Mouse (Mus musculus) midbrain, embryonic 11.5 days (tissue): ENCODE measurements around the gene Sipa1l3. TPM values are rescaled to one million over a fixed set of nuclear protein-coding genes. Genes with fewer than 3 reads are reported as not detected.
A peak's percentile ranks its signal among the peaks of the same experiment; 100 is the strongest.

Experiments
- ATAC-seq: fragments of 200-750 bp; cut with Nextera tagmentation; 2 replicates; pipeline ENCODE4 v1.8.0; 2017; ENCODE audit warnings: moderate TSS enrichment, moderate library complexity; ENCODE audit not compliant: low FRiP score
- DNase-seq: peaks from one replicate; pipeline ENCODE4 v3.0.0; 2015; ENCODE audit warnings: low spot score; ENCODE audit errors: missing footprints
- H3K27ac ChIP-seq: fragments of 300-500 bp; sonication (generic); 2 replicates; pipeline ENCODE4 v1.5.1; 2014; ENCODE audit warnings: low read depth, low read length
- H3K27me3 ChIP-seq: fragments of 300-500 bp; sonication (generic); 2 replicates; pipeline ENCODE4 v1.6.1; 2014; ENCODE audit warnings: mild to moderate bottlenecking, low read length, moderate library complexity, mixed read lengths; ENCODE audit not compliant: control insufficient read depth, insufficient read depth
- H3K36me3 ChIP-seq: fragments of 300-500 bp; sonication (generic); 2 replicates; pipeline ENCODE4 v1.6.1; 2014; ENCODE audit warnings: mild to moderate bottlenecking, low read length, moderate library complexity, mixed read lengths; ENCODE audit not compliant: control insufficient read depth, insufficient read depth
- H3K4me1 ChIP-seq: fragments of 300-500 bp; sonication (generic); 2 replicates; pipeline ENCODE4 v1.6.1; 2014; ENCODE audit warnings: low read length; ENCODE audit not compliant: control insufficient read depth, insufficient read depth
- H3K4me2 ChIP-seq: fragments of 300-500 bp; sonication (generic); 2 replicates; pipeline ENCODE4 v1.6.1; 2014; ENCODE audit warnings: mild to moderate bottlenecking, moderate library complexity
- H3K4me3 ChIP-seq: fragments of 300-500 bp; sonication (generic); 2 replicates; pipeline ENCODE4 v1.5.1; 2014; ENCODE audit warnings: low read depth, low read length
- H3K9ac ChIP-seq: fragments of 300-500 bp; sonication (generic); 2 replicates; pipeline ENCODE4 v1.6.1; 2014; ENCODE audit warnings: low read length
- H3K9me3 ChIP-seq: fragments of 300-500 bp; sonication (generic); 2 replicates; pipeline ENCODE4 v1.6.1; 2016; ENCODE audit warnings: low read length; ENCODE audit not compliant: control insufficient read depth
- WGBS: fragments of 180-500 bp; shearing (Covaris S2); extraction: QIAGEN DNeasy Blood & Tissue Kit; methylation state at CpG from one replicate; pipeline ENCODE4 v1.1.7; 2014; 5-methylcytosine and 5-hydroxymethylcytosine counted together
- polyA plus RNA-seq: library from polyadenylated mRNA; unstranded; fragments of >200 nt; fragmentation: Nextera tagmentation; extraction: Ambion mirVana; gene quantifications from 2 replicates; pipeline ENCODE4 v1.2.1, GENCODE M21; 2014

Gene Sipa1l3
- polyA plus RNA-seq, 1 experiment from 2014 or later: 7.8 TPM

- no peaks in the 10 kb centered on the region; the same call in 1 of the 2 replicates for H3K27me3 ChIP-seq
- WGBS: under 1% methylated on average over 58 of the region's 59 CpGs
- peak within 1 kb of the TSS; percentile 56 for H3K4me3 ChIP-seq
- no peaks in the 10 kb centered on the region for H3K9me3 ChIP-seq
- H3K9ac ChIP-seq: peak within 1 kb of the TSS; percentile 65
- ATAC-seq (peak; percentile 58), DNase-seq (peak; percentile 98)
- H3K27ac ChIP-seq: peak within 1 kb of the TSS; percentile 20; the same call in 1 of the 2 replicates
- H3K4me1 ChIP-seq: peaks cover 31% of the 10 kb centered on the region
- peak within 1 kb of the TSS; percentile 80 for H3K4me2 ChIP-seq
- H3K36me3 ChIP-seq: no peaks in the 10 kb centered on the region
Measured at GRCm38 (mm10) chr7:29288942-29289638, 229.4 kb downstream of the Sipa1l3 start, which contains the start of gene Ppp1r14a. Gene Ppp1r14a, plus strand, starts transcription at chr7:29289308.

- Histone ChIP-seq H3K27ac (no peak overlapping the region), H3K36me3 (no peaks in the 10 kb centered on the region), H3K4me1 (peaks cover 25% of the 10 kb centered on the region), H3K9me3 (no peaks in the 10 kb centered on the region), H3K4me3 (no peak overlapping the region), H3K27me3 (no peaks in the 10 kb centered on the region; the same call in none of the 2 replicates), H3K9ac (no peak overlapping the region), H3K4me2 (no peak overlapping the region)
- WGBS: 96% methylated on average over 2 of the region's 2 CpGs
- DNase-seq (no peak), ATAC-seq (no peak)
Measured at GRCm38 (mm10) chr7:29288079-29288478, 230.4 kb downstream of the Sipa1l3 start.

- H3K36me3 ChIP-seq: no peaks in the 10 kb centered on the region
- no peak overlapping the region for H3K9ac ChIP-seq
- no peak overlapping the region for H3K4me2 ChIP-seq
- DNase-seq (peak; percentile 72), ATAC-seq (no peak)
- WGBS: 88% methylated on average over 7 of the region's 7 CpGs
- no peaks in the 10 kb centered on the region for H3K9me3 ChIP-seq
- H3K27me3 ChIP-seq: peaks cover 4% of the 10 kb centered on the region
- H3K27ac ChIP-seq: no peak overlapping the region
- no peak overlapping the region for H3K4me3 ChIP-seq
- peaks cover 19% of the 10 kb centered on the region for H3K4me1 ChIP-seq
Measured at GRCm38 (mm10) chr7:29287481-29287880, 231.0 kb downstream of the Sipa1l3 start.

- Histone ChIP-seq H3K9me3 (no peaks in the 10 kb centered on the region), H3K4me1 (peaks cover 15% of the 10 kb centered on the region), H3K9ac (no peak overlapping the region), H3K4me2 (no peak overlapping the region), H3K27ac (no peak overlapping the region), H3K4me3 (no peak overlapping the region), H3K27me3 (peaks cover 27% of the 10 kb centered on the region), H3K36me3 (no peaks in the 10 kb centered on the region)
- WGBS: 94% methylated on average over 6 of the region's 6 CpGs
- no peak for ATAC-seq
- DNase-seq: no peak
Measured at GRCm38 (mm10) chr7:29284523-29284922, 233.9 kb downstream of the Sipa1l3 start.

GRCm38 (mm10) chr7:29283876-29284275, 234.6 kb downstream of the Sipa1l3 start:
- ATAC-seq: no peak
- H3K27ac ChIP-seq: no peak overlapping the region
- no peaks in the 10 kb centered on the region for H3K36me3 ChIP-seq
- H3K9me3 ChIP-seq: no peaks in the 10 kb centered on the region
- H3K4me2 ChIP-seq: no peak overlapping the region
- peaks cover 27% of the 10 kb centered on the region for H3K27me3 ChIP-seq
- peaks cover 13% of the 10 kb centered on the region for H3K4me1 ChIP-seq
- no peak overlapping the region for H3K4me3 ChIP-seq
- peak; percentile 74 for DNase-seq
- WGBS: 91% methylated on average over 4 of the region's 4 CpGs
- no peak overlapping the region for H3K9ac ChIP-seq

GRCm38 (mm10) chr7:29282074-29282554, 236.3 kb downstream of the Sipa1l3 start:
- peaks cover 13% of the 10 kb centered on the region for H3K4me1 ChIP-seq
- ATAC-seq (peak; percentile 11; the same call in 1 of the 2 replicates), DNase-seq (peak; percentile 91)
- H3K9me3 ChIP-seq: no peaks in the 10 kb centered on the region
- peaks cover 27% of the 10 kb centered on the region for H3K27me3 ChIP-seq
- peak overlapping the region; percentile 96 for H3K4me2 ChIP-seq
- peak overlapping the region; percentile 38 for H3K4me3 ChIP-seq
- no peak overlapping the region for H3K27ac ChIP-seq
- no peaks in the 10 kb centered on the region for H3K36me3 ChIP-seq
- H3K9ac ChIP-seq: peak overlapping the region; percentile 50
- 13% methylated on average over 21 of the region's 21 CpGs for WGBS

- Histone ChIP-seq H3K36me3 (no peaks in the 10 kb centered on the region), H3K9me3 (no peaks in the 10 kb centered on the region), H3K4me3 (peak within 1 kb of the TSS; percentile 38), H3K4me2 (peak within 1 kb of the TSS; percentile 96), H3K27me3 (peaks cover 27% of the 10 kb centered on the region), H3K4me1 (peaks cover 13% of the 10 kb centered on the region), H3K27ac (no peak within 1 kb of the TSS), H3K9ac (peak within 1 kb of the TSS; percentile 50)
- ATAC-seq (peak; percentile 42), DNase-seq (peak; percentile 93)
- WGBS: under 1% methylated on average over 80 of the region's 80 CpGs
Measured at GRCm38 (mm10) chr7:29281201-29282073, 237.0 kb downstream of the Sipa1l3 start, which contains the start of gene Spint2. Gene Spint2, minus strand, starts transcription at chr7:29281912.

GRCm38 (mm10) chr7:29280801-29281200, 237.6 kb downstream of the Sipa1l3 start:
- Histone ChIP-seq H3K4me1 (peaks cover 13% of the 10 kb centered on the region), H3K9ac (peak overlapping the region; percentile 50), H3K4me3 (peak overlapping the region; percentile 38), H3K4me2 (peak overlapping the region; percentile 96), H3K27ac (no peak overlapping the region), H3K9me3 (no peaks in the 10 kb centered on the region), H3K36me3 (no peaks in the 10 kb centered on the region), H3K27me3 (peaks cover 27% of the 10 kb centered on the region)
- DNase-seq (peak; percentile 85), ATAC-seq (no peak)
- 12% methylated on average over 13 of the region's 13 CpGs for WGBS
